Mouse (Mus musculus): ENCODE measurements around the gene Acot8.

DNA sequence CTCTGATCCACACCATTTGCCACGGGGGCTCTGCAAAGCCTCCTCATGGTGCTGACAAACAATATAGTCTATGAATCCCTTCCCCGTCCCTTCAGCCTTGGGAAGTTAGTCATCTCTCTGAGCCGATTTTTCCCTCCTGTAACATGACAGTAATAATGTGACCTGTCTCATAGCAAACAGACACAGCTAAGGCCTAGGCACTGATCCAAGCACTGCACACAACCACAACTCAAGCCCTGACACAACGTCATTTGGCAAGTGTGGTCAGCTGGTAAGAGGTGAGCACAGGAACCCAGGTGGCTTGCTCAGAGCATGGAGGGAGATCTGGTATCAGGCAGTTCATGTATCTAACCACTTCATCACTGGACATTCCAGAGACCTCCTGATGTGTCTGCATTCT, 8.8 kb downstream of the Acot8 start:
- TF ChIP-seq POLR2A (IDR thresholded peaks at IDR 0.05; ENCODE audit: low read depth, low read length) (no peak), CTCF (IDR thresholded peaks at IDR 0.05; ENCODE audit: extremely low read depth, insufficient read length, insufficient replicate concordance, low read depth, low read length) (no peak)
